Mouse (Mus musculus) lung, adult 10 weeks (tissue): Measurements from ENCODE around the gene Olig1. TPM values are rescaled to one million over a fixed set of nuclear protein-coding genes. Genes with fewer than 3 reads are reported as not detected.

Source experiments
- polyA plus RNA-seq: library from polyadenylated mRNA; stranded (reverse); fragments of 350-450 nt; fragmentation: Illumina TruSeq; extraction: RNeasy Lipid Tissue Mini Kit (QIAGEN cat#74804); gene quantifications from one replicate; pipeline ENCODE4 v1.2.3, GENCODE M21; 2014; ENCODE audit warnings: low read depth, low replicate concordance; ENCODE audit not compliant: insufficient read depth

The Olig1 gene
- polyA plus RNA-seq: not detected

GRCm38 (mm10) chr16:91269468-91270211 is at the start of gene Olig1:
TSS of gene Olig1 (plus strand) at chr16:91269772.

GRCm38 (mm10) chr16:91225233-91226037 is 44.1 kb upstream of the Olig1 start, which contains the start of gene Olig2:
TSS of gene Olig2 (plus strand) at chr16:91225457.

Other genes starting within 250 kb of the Olig1 start
- 17.2 TPM for gene Paxbp1, start 225.2 kb upstream of the Olig1 start, polyA plus RNA-seq
- not detected for gene 4932438H23Rik, start 174.7 kb upstream of the Olig1 start, polyA plus RNA-seq
- not detected for gene Olig2, start 44.3 kb upstream of the Olig1 start, polyA plus RNA-seq
- gene Ifnar2, start 103.0 kb downstream of the Olig1 start, polyA plus RNA-seq: 72.3 TPM
- gene Gm21970, start 121.9 kb downstream of the Olig1 start, polyA plus RNA-seq: not detected
- gene Il10rb, start 136.4 kb downstream of the Olig1 start, polyA plus RNA-seq: 56.4 TPM
- gene Ifnar1, start 215.5 kb downstream of the Olig1 start, polyA plus RNA-seq: 22.3 TPM